Mouse (Mus musculus) small intestine, adult 2 months (tissue): ENCODE measurements at regions not wholly inside any gene's neighbourhood (a gene's known extent, or its start where the extent isn't known, plus 50 kb on each side); places are given as distances from the start of the nearest gene placed in this dataset.

ENCODE experiments used
- CTCF ChIP-seq: fragments of 200-500 bp; IDR thresholded peaks from 2 replicates; pipeline ENCODE4 v1.5.1; 2012; ENCODE audit warnings: low read depth, mild to moderate bottlenecking, control low read depth, inconsistent platforms, low read length, moderate library complexity, mixed read lengths; ENCODE audit not compliant: insufficient replicate concordance, insufficient read length; ENCODE audit errors: extremely low read depth
- POLR2A ChIP-seq: fragments of 200-500 bp; IDR thresholded peaks from 2 replicates; pipeline ENCODE4 v1.6.1; 2012; ENCODE audit warnings: low read depth, mild to moderate bottlenecking, control low read depth, inconsistent platforms, low read length, moderate library complexity

DNA sequence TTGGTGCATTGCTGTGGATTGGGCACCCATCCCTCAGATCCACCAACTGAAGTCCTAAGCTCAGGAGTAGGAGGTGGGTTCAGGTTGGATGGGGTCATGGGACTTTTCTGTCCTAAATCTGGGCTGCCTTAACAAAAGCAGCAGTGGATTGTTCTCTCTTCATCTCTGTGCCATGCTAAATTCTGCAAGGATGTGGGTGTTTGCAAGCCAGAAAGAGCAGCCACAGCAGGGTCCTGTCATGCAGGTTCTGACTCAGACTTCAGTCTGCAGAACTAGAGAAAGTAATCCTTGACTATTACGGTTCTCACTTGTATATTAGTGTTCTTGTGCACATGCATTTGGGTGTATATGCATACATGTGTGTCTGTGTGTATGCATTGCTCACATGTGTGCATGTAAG is 125.5 kb upstream of the Gm17728 start:
- TF ChIP-seq POLR2A = no peak
- TF ChIP-seq CTCF = no peak
